Mouse (Mus musculus) lung, postnatal 14 days (tissue): ENCODE measurements around the gene Acot2.

ENCODE experiments used
- DNase-seq: peaks from one replicate; pipeline ENCODE4 v3.0.0; 2021

Acot2 gene

GRCm38 (mm10) chr12:84038691-84039111, 51.0 kb downstream of the Acot2 start, which contains the start of gene Gm49366:
Gene Gm49366 (plus strand): TSS chr12:84038935.
- DNase-seq: peak; percentile 26

GRCm38 (mm10) chr12:84042248-84042647, 54.6 kb downstream of the Acot2 start:
- DNase-seq: no peak
